Mouse (Mus musculus): ENCODE measurements around the gene Spag7.
A peak's percentile ranks its signal among the peaks of the same experiment; 100 is the strongest.

Spag7 gene

DNA sequence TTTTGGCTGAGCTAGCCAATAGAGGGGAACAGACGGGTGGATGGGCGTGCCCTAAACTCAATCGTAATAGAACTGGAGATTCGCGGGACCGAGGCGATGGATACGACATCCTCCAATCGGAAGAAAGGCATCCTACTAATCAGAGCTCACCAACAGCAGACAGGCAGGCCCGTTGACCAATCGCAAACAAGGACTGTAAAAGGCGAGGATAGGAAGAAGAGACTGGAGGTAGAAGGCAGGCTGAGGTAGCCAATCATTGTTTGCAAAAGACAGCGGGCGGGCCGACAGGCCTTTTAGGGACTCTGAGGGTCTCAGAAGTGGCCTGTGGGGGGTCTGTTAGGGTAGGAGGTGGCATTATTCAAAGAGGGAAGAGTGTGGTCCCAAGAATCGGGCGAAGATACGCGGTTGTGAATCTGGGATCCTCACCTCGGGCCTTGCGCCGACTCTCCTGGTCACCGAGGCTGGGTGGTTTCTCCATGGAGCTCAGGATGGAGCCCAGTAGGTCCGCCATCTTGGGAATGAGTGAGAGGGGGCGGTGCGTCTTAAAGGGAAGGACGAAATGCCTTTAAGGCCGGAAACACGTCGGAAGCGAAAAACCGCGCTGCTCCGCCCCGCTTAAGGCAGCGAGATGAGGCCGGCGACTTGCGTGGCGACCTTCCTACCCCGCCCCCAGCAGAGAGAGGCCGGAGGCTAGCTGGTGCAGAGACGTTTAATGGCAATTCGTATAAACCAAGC, at the start of gene Spag7:
TSS of gene Spag7 (minus strand) at position 646 of the 735 bp plus-strand sequence.
- peak; percentile 93 to 95 for DNase-seq (ENCODE audit: low spot score in 2 of 2)

DNA sequence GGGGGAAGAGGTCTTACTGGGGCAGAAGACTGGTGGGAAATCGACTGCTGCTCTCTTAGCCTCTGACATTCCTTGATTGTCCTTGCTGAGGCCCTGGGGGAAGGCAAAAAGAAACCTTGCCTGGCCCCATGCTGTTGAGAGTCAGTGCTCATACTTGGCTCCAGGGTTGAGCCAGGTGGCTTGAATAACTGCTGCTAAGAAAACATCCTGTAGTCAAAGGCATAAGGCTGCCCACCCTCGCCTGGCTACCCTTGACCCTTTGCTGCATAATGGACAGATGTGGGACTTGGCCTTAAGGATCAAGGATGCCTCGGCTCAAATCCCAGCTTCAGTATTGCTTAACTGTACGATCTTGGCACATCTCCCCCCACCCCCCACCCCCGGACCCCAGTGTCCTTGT, 49.3 kb upstream of the Spag7 start:
- DNase-seq (ENCODE audit: low spot score in 2 of 2), result no peak

- DNase-seq (ENCODE audit: low spot score in 2 of 2), result no peak
Observed at GRCm38 (mm10) chr11:70715832-70716231, 46.6 kb upstream of the Spag7 start.

DNA sequence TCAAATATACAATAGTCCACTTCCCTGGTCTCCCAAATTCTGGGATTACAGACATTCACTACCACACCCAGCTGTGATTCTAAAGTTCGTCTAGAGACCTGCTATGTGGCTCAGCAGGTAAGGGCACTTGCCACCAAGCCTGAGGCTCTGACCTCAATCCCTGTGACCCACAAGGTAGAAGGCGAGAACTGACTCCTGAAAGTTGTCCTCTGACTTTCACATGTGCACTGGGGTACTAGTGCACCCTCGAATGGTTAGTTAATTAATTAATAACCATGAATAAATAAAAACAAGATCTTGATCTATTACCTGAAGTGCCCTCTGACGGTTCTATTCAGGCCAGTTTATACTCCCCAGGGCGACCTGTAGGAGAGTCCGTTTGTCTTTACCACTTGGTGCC, 44.0 kb upstream of the Spag7 start:
- DNase-seq (ENCODE audit: low spot score in 2 of 2), result no peak

DNA sequence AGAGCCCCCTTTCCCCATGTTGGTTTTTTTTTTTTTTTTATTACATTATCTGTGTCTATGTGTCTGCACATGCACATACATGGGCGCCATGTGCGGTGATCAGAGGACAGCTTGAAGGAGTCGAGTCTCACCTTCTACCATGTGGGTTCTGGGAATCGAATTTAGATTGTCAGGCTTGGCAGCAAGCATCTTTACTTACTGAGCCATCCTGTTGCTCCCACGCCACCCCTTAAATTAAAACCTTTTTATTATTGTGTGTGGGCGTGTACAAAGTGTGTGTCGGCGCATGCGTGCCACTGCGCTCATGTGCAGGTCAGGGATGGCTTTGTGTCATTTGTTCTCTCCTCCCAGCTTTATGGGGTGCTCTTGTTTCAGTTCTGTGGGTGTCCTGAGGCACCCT, 41.8 kb upstream of the Spag7 start:
- no peak for DNase-seq (ENCODE audit: low spot score in 2 of 2)

DNA sequence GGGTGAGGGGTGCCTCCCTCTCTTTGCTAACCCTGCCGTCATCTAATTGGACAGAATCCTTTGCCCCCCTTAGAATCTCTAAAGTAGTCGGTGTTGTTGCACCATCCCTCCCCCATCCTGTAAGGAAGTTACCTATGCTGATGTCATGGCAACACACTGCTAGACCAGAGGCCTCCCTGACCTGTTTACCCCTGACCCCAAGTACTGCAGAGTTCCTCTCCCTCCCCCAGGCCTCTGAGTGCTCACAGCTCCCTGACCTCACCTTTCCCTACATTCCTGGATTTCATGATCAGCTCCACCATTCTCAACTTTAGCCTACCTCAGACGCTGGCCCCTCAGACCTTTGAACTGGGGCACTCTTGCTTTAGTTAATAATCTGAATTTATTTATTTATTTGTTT, 36.9 kb upstream of the Spag7 start:
- DNase-seq (ENCODE audit: low spot score in 2 of 2), result no peak

DNA sequence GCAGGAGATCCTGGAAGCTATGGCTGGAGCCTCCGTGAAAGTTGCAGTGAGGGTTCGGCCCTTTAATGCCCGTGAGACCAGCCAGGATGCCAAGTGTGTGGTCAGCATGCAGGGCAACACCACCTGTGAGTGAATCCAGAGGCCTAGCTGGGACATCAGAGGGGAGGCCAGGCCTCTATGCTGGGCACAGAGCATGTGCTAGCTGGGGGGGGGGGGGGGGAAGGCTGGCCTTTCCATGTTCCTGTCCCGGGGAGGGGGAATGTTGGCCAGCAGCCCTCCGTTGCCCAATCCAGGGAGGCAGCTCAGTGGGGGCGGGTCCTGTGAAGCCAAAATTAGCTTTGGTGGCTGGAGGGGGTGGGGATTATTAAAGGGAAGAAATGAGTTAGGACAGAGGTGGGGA, 33.6 kb upstream of the Spag7 start:
- DNase-seq (ENCODE audit: low spot score in 2 of 2), result no peak

DNA sequence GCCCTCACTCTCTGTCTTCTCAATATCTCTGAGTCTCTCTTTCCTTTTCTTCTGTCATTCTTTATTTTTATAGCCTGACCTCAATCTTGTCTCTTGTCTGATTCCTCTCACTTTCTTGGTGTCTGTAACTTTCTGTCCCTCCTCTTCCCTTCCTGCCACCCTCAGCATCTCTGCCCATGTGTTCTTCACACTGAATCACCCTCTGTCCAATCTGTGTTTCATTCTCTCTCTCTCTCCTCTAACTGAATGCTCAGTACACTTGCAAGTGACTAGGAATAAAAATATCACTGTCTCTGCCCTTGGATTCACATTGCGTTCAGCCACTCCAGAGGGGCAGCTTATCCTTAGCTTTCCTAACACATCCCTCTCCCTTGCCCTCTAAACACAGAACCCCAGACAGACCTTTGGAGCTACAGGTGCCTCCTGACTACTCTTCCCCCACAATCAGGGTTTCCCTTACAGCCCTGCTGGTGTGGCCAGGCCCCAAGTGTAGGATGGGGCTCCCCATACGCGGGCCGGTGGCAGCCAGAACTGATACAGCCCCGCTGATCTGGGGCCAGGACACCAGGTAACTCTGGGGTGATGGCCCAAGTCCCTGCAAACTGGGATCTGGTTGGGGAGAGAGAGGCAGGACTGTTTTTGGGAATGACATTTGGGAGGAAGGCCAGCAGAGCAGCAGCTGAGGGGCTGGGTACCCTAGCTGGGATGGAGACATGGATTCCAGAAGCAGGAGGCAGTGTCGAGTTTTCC, 32.9 kb upstream of the Spag7 start:
- DNase-seq (ENCODE audit: low spot score in 2 of 2), result no peak

GRCm38 (mm10) chr11:70701221-70701955, 32.2 kb upstream of the Spag7 start:
- DNase-seq (ENCODE audit: low spot score in 2 of 2), result no peak

DNA sequence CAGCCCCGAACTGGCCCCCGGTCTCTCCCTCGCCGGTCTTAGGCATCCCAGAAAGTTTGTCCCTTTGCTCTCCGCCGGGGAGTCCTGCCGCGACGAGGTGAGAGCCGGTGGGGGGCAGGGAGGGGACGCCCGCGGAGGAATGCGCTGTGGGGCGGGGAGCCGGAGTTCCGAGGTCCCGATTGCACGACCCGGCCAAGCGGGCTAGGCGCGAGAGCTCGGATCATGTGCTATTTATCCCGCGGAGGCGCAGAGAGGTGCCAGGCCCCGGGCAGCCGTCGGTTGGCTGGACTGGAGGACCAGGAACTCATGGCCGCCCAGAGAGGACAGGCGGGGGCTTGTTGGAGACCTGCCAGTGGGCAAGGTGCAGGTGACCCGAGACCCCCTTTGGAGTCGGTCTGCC, 31.4 kb upstream of the Spag7 start:
- peak; percentile 44 to 55 for DNase-seq (ENCODE audit: low spot score in 2 of 2)

DNA sequence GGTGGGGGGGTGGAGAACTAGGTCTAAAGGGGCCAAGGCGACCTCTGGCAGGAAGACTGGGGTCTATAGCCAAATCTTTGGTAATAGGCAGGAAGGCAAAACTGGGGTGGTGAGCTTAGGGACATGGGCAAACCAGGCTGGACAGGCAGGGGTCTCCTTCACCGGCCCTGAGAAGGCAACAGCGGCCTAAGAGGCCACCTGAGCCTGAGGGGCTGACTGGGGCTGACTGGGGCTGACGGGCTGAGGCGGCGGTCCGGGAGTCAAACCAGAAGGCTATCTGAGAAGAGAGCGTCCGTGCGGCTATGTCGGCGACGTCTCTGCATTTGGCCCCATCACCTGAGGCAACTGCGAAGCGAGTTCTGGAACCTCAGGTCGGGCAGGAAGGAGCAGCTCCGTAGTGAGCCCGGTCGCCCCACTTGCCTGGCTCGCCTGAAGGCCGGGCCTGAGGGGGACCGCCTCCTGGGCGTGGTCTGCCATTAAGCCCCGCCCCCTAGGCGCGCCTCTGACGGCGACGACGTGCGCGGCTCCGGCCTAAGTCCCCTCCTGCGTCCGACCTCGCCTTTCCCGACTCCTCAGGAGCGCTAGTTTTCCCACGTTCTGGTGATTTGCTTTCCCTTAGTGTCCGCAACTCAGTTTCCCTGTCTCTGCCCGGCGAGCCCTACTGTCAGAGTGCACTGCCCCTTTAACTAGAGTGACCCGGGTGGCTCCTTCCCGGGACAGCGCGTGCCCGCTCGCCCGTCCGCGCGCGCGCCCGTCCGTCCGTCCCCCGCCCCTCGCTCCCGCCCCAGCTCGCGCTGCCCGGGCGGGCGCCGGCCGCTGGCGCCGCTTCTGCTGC, 30.7 kb upstream of the Spag7 start, which contains the start of the genes Inca1 and Kif1c:
TSS of gene Inca1 (minus strand) at position 434 of the 835 bp plus-strand sequence.
TSS of gene Kif1c (plus strand) at position 827 of the 835 bp plus-strand sequence.
- peak; percentile 93 to 95 for DNase-seq (ENCODE audit: low spot score in 2 of 2)

DNA sequence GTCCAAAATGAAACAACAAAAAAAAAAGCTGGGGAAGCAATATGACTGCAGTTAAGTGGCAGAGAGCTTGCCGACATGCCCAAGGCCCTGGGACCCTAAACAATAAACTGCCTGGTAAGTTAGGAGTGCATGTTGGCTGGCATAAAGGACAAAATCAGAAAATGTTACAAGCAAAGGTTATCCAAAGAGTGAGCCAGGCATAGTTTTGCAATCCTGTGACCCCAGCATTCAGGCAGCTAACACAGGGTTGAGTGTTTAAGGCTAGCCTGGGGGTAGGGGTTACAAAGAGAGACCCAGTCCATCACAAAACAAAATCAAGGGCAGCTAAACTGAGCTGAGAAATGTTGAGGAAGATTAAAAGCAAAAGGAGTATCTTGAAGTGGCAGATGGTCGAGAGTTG, 29.8 kb upstream of the Spag7 start:
- DNase-seq (ENCODE audit: low spot score in 2 of 2), result no peak

DNA sequence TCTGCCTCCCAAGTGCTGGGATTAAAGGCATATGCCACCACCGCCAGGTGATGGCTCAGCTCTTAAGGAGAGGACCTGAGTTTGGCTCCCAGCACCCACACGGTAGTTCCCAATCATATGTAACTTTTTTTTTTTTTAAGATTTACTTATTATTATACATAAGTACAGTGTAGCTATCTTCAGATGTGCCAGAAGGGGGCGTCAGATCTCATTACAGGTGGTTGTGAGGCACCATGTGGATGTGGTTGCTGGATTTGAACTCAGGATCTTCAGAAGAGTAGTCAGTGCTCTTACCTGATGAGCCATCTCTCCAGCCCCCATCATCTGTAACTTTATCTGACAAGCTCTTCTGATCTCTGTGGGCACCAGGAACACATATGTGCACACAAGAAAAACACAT, 28.2 kb upstream of the Spag7 start:
- peak in 1 of 2 experiments; percentile 35 for DNase-seq (ENCODE audit: low spot score in 2 of 2)

DNA sequence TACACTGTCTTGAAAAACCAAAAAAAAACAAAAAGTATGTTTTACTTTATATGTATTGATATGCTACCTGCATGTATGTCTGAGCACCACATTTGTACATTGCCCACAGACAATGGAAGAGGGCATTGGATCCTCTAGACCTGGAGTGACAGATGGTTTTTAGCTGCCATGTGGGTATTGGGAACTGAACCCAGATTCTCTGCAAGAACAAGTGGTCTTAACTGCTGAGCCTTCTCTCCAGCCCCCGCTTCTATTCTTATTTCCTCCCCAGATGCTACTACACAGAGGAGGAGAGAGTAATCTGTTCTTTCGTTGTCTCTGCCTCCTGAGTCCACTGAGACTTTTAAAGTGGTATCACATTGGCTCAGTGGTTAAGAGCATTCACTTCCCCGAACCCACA, 24.3 kb upstream of the Spag7 start:
- DNase-seq (ENCODE audit: low spot score in 2 of 2), result no peak

- DNase-seq (ENCODE audit: low spot score in 2 of 2), result no peak
Observed at GRCm38 (mm10) chr11:70689578-70689977, 20.4 kb upstream of the Spag7 start.

- no peak for DNase-seq (ENCODE audit: low spot score in 2 of 2)
Observed at GRCm38 (mm10) chr11:70688372-70688771, 19.2 kb upstream of the Spag7 start.

- DNase-seq (ENCODE audit: low spot score in 2 of 2), result peak; percentile 77 to 78
Observed at GRCm38 (mm10) chr11:70687601-70688199, 18.5 kb upstream of the Spag7 start, which contains the start of gene Camta2. TSS of gene Camta2 (minus strand) at chr11:70688105.

DNA sequence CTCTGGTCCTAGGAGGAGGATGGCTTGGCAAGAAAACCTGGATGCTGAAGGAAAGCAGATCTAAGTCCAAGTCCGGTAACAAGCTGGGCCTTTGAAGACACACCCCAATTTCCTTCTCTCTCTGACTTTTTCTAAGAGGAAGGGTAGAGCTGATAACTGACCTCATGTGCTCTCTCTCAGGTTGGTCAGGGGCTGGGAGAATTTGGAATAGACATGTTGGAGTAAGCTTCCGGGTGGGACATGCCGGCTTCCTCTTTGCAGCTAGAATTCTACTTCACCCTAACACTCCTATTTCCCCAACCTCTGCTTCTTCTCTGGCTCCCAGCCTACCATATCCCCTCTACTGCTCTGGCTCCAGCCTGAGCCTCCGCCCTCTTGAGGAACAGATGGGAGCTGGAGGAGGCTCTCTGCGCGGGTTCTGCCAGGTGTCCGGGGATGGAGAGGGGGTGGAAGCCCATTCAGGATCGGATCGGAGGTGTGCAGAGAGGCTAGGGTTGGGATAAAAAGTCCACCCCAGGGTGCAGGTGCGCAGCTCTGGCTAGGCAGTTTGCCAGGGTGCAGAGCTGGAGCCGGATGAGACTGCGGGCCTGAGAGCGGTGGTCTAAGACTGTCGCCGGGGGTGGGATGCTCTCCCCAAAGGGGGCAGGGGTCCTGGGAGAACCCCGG, 17.8 kb upstream of the Spag7 start:
- DNase-seq (ENCODE audit: low spot score in 2 of 2), result no peak

GRCm38 (mm10) chr11:70683640-70684039, 14.4 kb upstream of the Spag7 start:
- no peak for DNase-seq (ENCODE audit: low spot score in 2 of 2)

DNA sequence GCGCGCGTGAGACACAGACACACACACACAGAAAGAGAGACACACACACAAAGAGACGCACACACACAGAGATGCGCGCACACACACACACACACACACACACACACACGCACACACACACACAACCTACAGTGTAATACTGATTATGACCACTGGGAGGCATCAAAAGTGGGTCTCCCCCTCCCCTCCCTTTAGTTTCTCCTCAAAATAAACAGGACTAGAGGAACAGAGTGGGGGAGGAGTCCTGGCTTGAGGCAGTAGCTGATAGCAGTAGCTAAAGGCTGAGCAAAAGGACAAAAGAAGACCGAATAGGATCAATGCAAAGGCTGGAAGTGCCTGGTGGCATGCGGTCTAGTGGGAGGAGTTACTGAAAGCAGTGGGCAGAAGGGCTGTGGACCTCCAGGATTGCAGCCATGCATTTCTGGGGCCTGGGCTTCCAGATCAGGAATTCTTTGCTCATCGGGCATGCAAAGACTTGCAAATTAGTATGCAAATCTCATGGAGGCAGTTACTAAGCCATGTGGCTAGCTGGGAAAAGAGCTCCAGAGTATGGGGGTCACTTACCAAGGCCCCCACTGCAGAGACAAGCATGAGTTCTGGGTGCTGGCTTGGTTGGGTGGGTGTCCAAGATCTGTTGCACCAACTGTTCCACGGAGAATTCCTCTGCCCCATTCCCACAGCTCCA, 12.8 kb upstream of the Spag7 start:
- peak; percentile 21 to 34 for DNase-seq (ENCODE audit: low spot score in 2 of 2)

All from natural killer cell, adult 2 months (primary cell).